ENCODE assay signal across 11 mouse cellular contexts in genomic region chr1:81076259-81076658, GRCm38 (mm10). TPM values are rescaled to one million over a fixed set of nuclear protein-coding genes. Genes with fewer than 3 reads are reported as not detected.
A peak's percentile ranks its signal among the peaks of the same experiment; 100 is the strongest.
DNase-seq lines count a peak whose midpoint lies in the region.
"Had no signal": no experiment of that assay in that cellular context is flagged by ENCODE, and none has a peak within 500 bp of the region (broad histone marks: within the 10 kb centered on the region; RNA-seq: fewer than 3 reads in every experiment).

No protein-coding gene starts in this region.

- WGBS in hindbrain, embryonic 10.5 days: 54% methylated on average over 9 of the region's 9 CpGs

- H3K9me3 ChIP-seq in hindbrain, embryonic 10.5 days: no peaks in the 10 kb centered on the region

- H3K36me3 ChIP-seq in hindbrain, embryonic 10.5 days: no peaks in the 10 kb centered on the region

- H3K27me3 ChIP-seq in hindbrain, embryonic 10.5 days (ENCODE audit: insufficient read depth, poor library complexity, severe bottlenecking): no peaks in the 10 kb centered on the region

- H3K4me3 ChIP-seq in hindbrain, embryonic 10.5 days: no peak overlapping the region

- peaks cover 10% of the 10 kb centered on the region for H3K4me1 ChIP-seq in hindbrain, embryonic 10.5 days (replicated peaks)

- intact Hi-C loops in left cerebral cortex, postnatal 25 days (cut with DNase I): loop anchor here (1.0 to 2.0 kb wide), 2 partner anchors 104 to 211 kb away; no protein-coding TSS in a partner anchor

- DNase-seq in layer of hippocampus, adult 11-12 months (ENCODE audit: low spot score): peak; percentile 31
- no peak for DNase-seq in layer of hippocampus, adult 9-10 months (ENCODE audit: low spot score)
- DNase-seq in hindbrain, embryonic 10.5 days (ENCODE audit: low spot score): peak; percentile 12
- peak; percentile 64 to 80 for DNase-seq in left cerebral cortex, postnatal 25 days (ENCODE audit: low spot score in 2 of 2)
- peak; percentile 47 for DNase-seq in right cerebral cortex, postnatal 25 days
- DNase-seq in Muller cell, postnatal 12 days (ENCODE audit: inconsistent ontology term): no peak
- DNase-seq in heart, postnatal 4 days: no peak
- no peak for DNase-seq in urinary bladder, postnatal 4 days (ENCODE audit: low spot score in 2 of 2)
- DNase-seq: adrenal gland, postnatal 25 days had no signal

- peak overlapping the region; percentile 82; the same call in 1 of the 2 replicates for H3K27ac ChIP-seq in hindbrain, embryonic 10.5 days

RNA-seq across cellular contexts. Expression of gene Nyap2, which starts 0.5 kb away (rescaled TPM):
- polyA plus RNA-seq in hindbrain, embryonic 10.5 days (2016; fragmentation: Nextera tagmentation; extraction: Ambion mirVana): 0.47 and 2.2 TPM in 2 replicates
- 10 to 100 TPM; 42.1 to 45.6 TPM for total RNA-seq in left cerebral cortex, postnatal 25 days (2021)
- not detected for total RNA-seq in heart, postnatal 4 days (2021)
- total RNA-seq: gastrocnemius, adult 8-10 months; monocyte, adult 5-6 weeks had no signal

Comparison
In these comparisons a context has a peak if more than half of its experiments do, and no peak if none do; other contexts are left out.
1. DNase-seq: peak in layer of hippocampus, adult 11-12 months (single experiment), hindbrain, embryonic 10.5 days (single experiment), left cerebral cortex, postnatal 25 days (2 of 2) and right cerebral cortex, postnatal 25 days (single experiment); none in layer of hippocampus, adult 9-10 months (single experiment), Muller cell, postnatal 12 days (single experiment), heart, postnatal 4 days (single experiment) and urinary bladder, postnatal 4 days (0 of 2).
2. RNA of gene Nyap2, which starts 0.5 kb away (total RNA-seq): 42.1 to 45.6 TPM in left cerebral cortex, postnatal 25 days; not detected in heart, postnatal 4 days; every median in the first group is over 10 times any median in the second.